Mouse (Mus musculus) MEL (cell line): Measurements from ENCODE around the gene Dph1. TPM values are rescaled to one million over a fixed set of nuclear protein-coding genes. Genes with fewer than 3 reads are reported as not detected.

Experiments used
- DNase-seq: peaks from one replicate; pipeline ENCODE4 v3.0.0; 2011; ENCODE audit warnings: low read depth, low spot score
- H3K27ac ChIP-seq: 2 replicates; pipeline ENCODE4 v1.5.1; 2012; ENCODE audit warnings: low read depth, mild to moderate bottlenecking, control low read depth, low read length, moderate library complexity; ENCODE audit not compliant: control insufficient read depth
- H3K27me3 ChIP-seq, 2 experiments: fragments of 150-350 bp in 1 of 2; sonication (generic) in 1 of 2; 2 replicates each; pipeline ENCODE4 v1.6.1; 2012; ENCODE audit warnings: low read length in 2 of 2, mild to moderate bottlenecking in 2 of 2, improper control_type of control experiment in 1 of 2, moderate library complexity in 1 of 2; ENCODE audit not compliant: insufficient read depth in 2 of 2, control insufficient read depth in 1 of 2
- H3K36me3 ChIP-seq, 2 experiments: 2 replicates each; pipeline ENCODE4 v1.6.1; 2012 to 2014; ENCODE audit warnings: low read length in 2 of 2, improper control_type of control experiment in 1 of 2, inconsistent platforms in 1 of 2, mild to moderate bottlenecking in 1 of 2; ENCODE audit not compliant: insufficient read depth in 2 of 2, control insufficient read depth in 1 of 2
- H3K4me1 ChIP-seq, 2 experiments: fragments of 150-350 bp in 1 of 2; sonication (generic) in 1 of 2; 2 replicates each; pipeline ENCODE4 v1.6.1; 2012; ENCODE audit warnings: low read length in 2 of 2, improper control_type of control experiment in 1 of 2, mild to moderate bottlenecking in 1 of 2; ENCODE audit not compliant: insufficient read depth in 2 of 2, control insufficient read depth in 1 of 2
- H3K4me3 ChIP-seq, 2 experiments: fragments of 150-350 bp in 1 of 2; sonication (generic) in 1 of 2; 2 replicates each; pipeline ENCODE4 v1.5.1; 2012; ENCODE audit warnings: low read depth in 2 of 2, low read length in 2 of 2, mild to moderate bottlenecking in 2 of 2, moderate library complexity in 2 of 2, control low read depth in 1 of 2, improper control_type of control experiment in 1 of 2; ENCODE audit not compliant: control insufficient read depth in 1 of 2, insufficient read depth in 1 of 2
- H3K79me2 ChIP-seq: 2 replicates; pipeline ENCODE4 v1.6.1; 2012; ENCODE audit warnings: mild to moderate bottlenecking, low read length, moderate library complexity; ENCODE audit not compliant: control insufficient read depth, poor library complexity, insufficient read depth
- H3K9ac ChIP-seq: 2 replicates; pipeline ENCODE4 v1.6.1; 2012; ENCODE audit warnings: low read depth, mild to moderate bottlenecking, control low read depth, low read length, moderate library complexity; ENCODE audit not compliant: control insufficient read depth, poor library complexity, severe bottlenecking
- H3K9me3 ChIP-seq: fragments of 150-350 bp; sonication (generic); replicated peaks from 2 replicates; pipeline ENCODE4 v1.6.1; 2012; ENCODE audit warnings: mild to moderate bottlenecking, low read length, improper control_type of control experiment, moderate library complexity; ENCODE audit not compliant: insufficient read depth
- BHLHE40 ChIP-seq: IDR thresholded peaks from 2 replicates; pipeline ENCODE4 v1.6.1; 2012; ENCODE audit warnings: low read depth, mild to moderate bottlenecking, inconsistent platforms, low read length, improper control_type of control experiment, borderline replicate concordance
- CHD1 ChIP-seq: IDR thresholded peaks from 2 replicates; pipeline ENCODE4 v1.6.1; 2012; ENCODE audit warnings: low read depth, mild to moderate bottlenecking, inconsistent platforms, low read length, improper control_type of control experiment
- CHD2 ChIP-seq: IDR thresholded peaks from 2 replicates; pipeline ENCODE4 v1.6.1; 2011; ENCODE audit warnings: low read length, improper control_type of control experiment
- CTCF ChIP-seq, 3 experiments: IDR thresholded peaks in 2 of 3; conservative IDR thresholded peaks in 1 of 3; 2 replicates each; pipeline ENCODE4 v1.5.1; 2011 to 2012; ENCODE audit warnings: low read length in 3 of 3, low read depth in 2 of 3, mild to moderate bottlenecking in 2 of 3, improper control_type of control experiment in 1 of 3, inconsistent platforms in 1 of 3, mixed read lengths in 1 of 3, moderate library complexity in 1 of 3; ENCODE audit not compliant: control insufficient read depth in 1 of 3, insufficient read depth in 1 of 3, poor library complexity in 1 of 3, severe bottlenecking in 1 of 3
- E2F4 ChIP-seq: IDR thresholded peaks from 2 replicates; pipeline ENCODE4 v1.6.1; 2011; ENCODE audit warnings: low read depth, low read length, improper control_type of control experiment, borderline replicate concordance
- ELF1 ChIP-seq: IDR thresholded peaks from 2 replicates; pipeline ENCODE4 v1.6.1; 2014; ENCODE audit warnings: low read depth, mild to moderate bottlenecking, inconsistent platforms, low read length, improper control_type of control experiment, moderate library complexity
- GABPA ChIP-seq: IDR thresholded peaks from 2 replicates; pipeline ENCODE4 v1.6.1; 2012; ENCODE audit warnings: low read depth, mild to moderate bottlenecking, inconsistent platforms, low read length, improper control_type of control experiment, moderate library complexity
- JUND ChIP-seq: IDR thresholded peaks from 2 replicates; pipeline ENCODE4 v1.6.1; 2011; ENCODE audit warnings: low read depth, mild to moderate bottlenecking, improper control_type of control experiment, low read length
- MAZ ChIP-seq: IDR thresholded peaks from 2 replicates; pipeline ENCODE4 v1.6.1; 2012; ENCODE audit warnings: low read depth, mild to moderate bottlenecking, inconsistent platforms, low read length, improper control_type of control experiment
- MXI1 ChIP-seq: IDR thresholded peaks from 2 replicates; pipeline ENCODE4 v1.6.1; 2011; ENCODE audit warnings: mild to moderate bottlenecking, low read depth, low read length, improper control_type of control experiment
- MYB ChIP-seq: IDR thresholded peaks from 2 replicates; pipeline ENCODE4 v1.6.1; 2011; ENCODE audit warnings: mild to moderate bottlenecking, low read depth, low read length, improper control_type of control experiment
- MYC ChIP-seq: IDR thresholded peaks from 2 replicates; pipeline ENCODE4 v1.6.1; 2011; ENCODE audit warnings: low read depth, mild to moderate bottlenecking, low read length, improper control_type of control experiment, moderate library complexity
- POLR2A ChIP-seq, 2 experiments: IDR thresholded peaks; 2 replicates each; pipeline ENCODE4 v1.6.1; 2011 to 2012; ENCODE audit warnings: low read length in 2 of 2, mild to moderate bottlenecking in 2 of 2, control low read depth in 1 of 2, improper control_type of control experiment in 1 of 2, low read depth in 1 of 2, moderate library complexity in 1 of 2; ENCODE audit not compliant: control insufficient read depth in 1 of 2, insufficient read depth in 1 of 2, poor library complexity in 1 of 2
- TAL1 ChIP-seq: IDR thresholded peaks from 2 replicates; pipeline ENCODE4 v1.6.1; 2012; ENCODE audit warnings: mild to moderate bottlenecking, inconsistent platforms, low read length, moderate library complexity, mixed read lengths
- TBP ChIP-seq: IDR thresholded peaks from 2 replicates; pipeline ENCODE4 v1.8.0; 2011; ENCODE audit warnings: low read depth, low read length, improper control_type of control experiment
- USF1 ChIP-seq: IDR thresholded peaks from 2 replicates; pipeline ENCODE4 v1.6.1; 2014; ENCODE audit warnings: low read depth, mild to moderate bottlenecking, inconsistent platforms, low read length, improper control_type of control experiment, moderate library complexity
- USF2 ChIP-seq, 2 experiments: IDR thresholded peaks; 2 replicates each; pipeline ENCODE4 v1.6.1; 2011 to 2012; ENCODE audit warnings: improper control_type of control experiment in 2 of 2, low read length in 2 of 2, borderline replicate concordance in 1 of 2, inconsistent platforms in 1 of 2, low read depth in 1 of 2, mild to moderate bottlenecking in 1 of 2; ENCODE audit not compliant: insufficient read depth in 1 of 2
- ZC3H11A ChIP-seq: IDR thresholded peaks from 2 replicates; pipeline ENCODE4 v1.6.1; 2012; ENCODE audit warnings: low read depth, mild to moderate bottlenecking, inconsistent platforms, low read length, improper control_type of control experiment
- ZKSCAN1 ChIP-seq: IDR thresholded peaks from 2 replicates; pipeline ENCODE4 v1.6.1; 2012; ENCODE audit warnings: low read depth, mild to moderate bottlenecking, inconsistent platforms, low read length, improper control_type of control experiment, moderate library complexity
- ZNF384 ChIP-seq: IDR thresholded peaks from 2 replicates; pipeline ENCODE4 v1.6.1; 2012; ENCODE audit warnings: low read depth, mild to moderate bottlenecking, inconsistent platforms, low read length, improper control_type of control experiment
- polyA plus RNA-seq, 2 experiments: library from polyadenylated mRNA; stranded (reverse) in 1 of 2; unstranded in 1 of 2; fragments of >175 nt in 1 of 2; fragments of >200 nt in 1 of 2; gene quantifications; 2 replicates each; pipeline versions ENCODE4 v1.2.1 to v1.2.4; 2012; ENCODE audit warnings: low replicate concordance in 2 of 2, low read depth in 1 of 2; ENCODE audit not compliant: insufficient read length in 2 of 2, insufficient read depth in 1 of 2, missing spikeins in 1 of 2
- total RNA-seq: library from RNA; depleted of rRNA; stranded (reverse); fragments of 300-350 nt; gene quantifications from 2 replicates; pipeline ENCODE4 v1.2.3, GENCODE M21; 2012

Dph1 gene
- total and polyA plus RNA-seq, 3 experiments: 58.4 to 59.5 TPM; not detected in 1

GRCm38 (mm10) chr11:75199951-75200350 is 8.9 kb upstream of the Dph1 start:
- H3K36me3 ChIP-seq: no peaks in the 10 kb centered on the region
- TF ChIP-seq TAL1 (no peak), JUND (0 out of 2 replicates have a peak, but pooled peaks have one; percentile 26), USF2 (IDR thresholded peaks at IDR 0.05; ENCODE audit: borderline replicate concordance in 1 of 2, insufficient read depth in 1 of 2, low read depth in 1 of 2, low read length in 2 of 2) (no peak), CTCF (IDR thresholded peaks at IDR 0.05 in 2 of 3, conservative IDR thresholded peaks at IDR 0.05 in 1 of 3; ENCODE audit: control insufficient read depth in 1 of 3, insufficient read depth in 1 of 3, low read depth in 2 of 3, low read length in 3 of 3, poor library complexity in 1 of 3, severe bottlenecking in 1 of 3) (no peak)
- peaks cover 2 to 7% of the 10 kb centered on the region in 2 experiments; a peak in 3 of 4 replicates for H3K4me1 ChIP-seq
- no peak overlapping the region for H3K27ac ChIP-seq
- no peaks in the 10 kb centered on the region for H3K9me3 ChIP-seq
- no peaks in the 10 kb centered on the region for H3K79me2 ChIP-seq
- no peak overlapping the region for H3K9ac ChIP-seq
- H3K4me3 ChIP-seq: no peak overlapping the region
- DNase-seq: peak; percentile 75
- H3K27me3 ChIP-seq: peaks cover 0 to 3% of the 10 kb centered on the region in 2 experiments; a peak in 1 of 4 replicates

GRCm38 (mm10) chr11:75198792-75199191 is 7.8 kb upstream of the Dph1 start:
- Histone ChIP-seq H3K9me3 (no peaks in the 10 kb centered on the region), H3K4me3 (no peak overlapping the region), H3K27ac (no peak overlapping the region), H3K36me3 (no peaks in the 10 kb centered on the region), H3K27me3 (peaks cover 2 to 14% of the 10 kb centered on the region in 2 experiments; a peak in 2 of 4 replicates), H3K9ac (no peak overlapping the region), H3K79me2 (no peaks in the 10 kb centered on the region), H3K4me1 (peaks cover 2 to 15% of the 10 kb centered on the region in 2 experiments; a peak in 3 of 4 replicates)
- TF ChIP-seq JUND: no peak
- no peak for TF ChIP-seq ZKSCAN1
- TF ChIP-seq CHD1: no peak
- no peak for TF ChIP-seq MAZ
- no peak for TF ChIP-seq ZNF384
- TF ChIP-seq ZC3H11A: no peak
- no peak for TF ChIP-seq BHLHE40
- TF ChIP-seq MXI1: no peak
- no peak for TF ChIP-seq USF1
- no peak for TF ChIP-seq MYC
- TF ChIP-seq TBP: no peak
- no peak for TF ChIP-seq POLR2A (IDR thresholded peaks at IDR 0.05; ENCODE audit: control insufficient read depth in 1 of 2, insufficient read depth in 1 of 2, low read depth in 1 of 2, low read length in 2 of 2, poor library complexity in 1 of 2)
- TF ChIP-seq CHD2: no peak
- TF ChIP-seq MYB: no peak
- TF ChIP-seq CTCF (IDR thresholded peaks at IDR 0.05 in 2 of 3, conservative IDR thresholded peaks at IDR 0.05 in 1 of 3; ENCODE audit: control insufficient read depth in 1 of 3, insufficient read depth in 1 of 3, low read depth in 2 of 3, low read length in 3 of 3, poor library complexity in 1 of 3, severe bottlenecking in 1 of 3): no peak
- TF ChIP-seq GABPA: no peak
- TF ChIP-seq E2F4: no peak
- TF ChIP-seq ELF1: no peak
- DNase-seq: no peak
